Mouse (Mus musculus) T-helper 2 cell (primary cell): ENCODE data around the gene Hacl1.

ENCODE experiments used
- in situ Hi-C: fragments of 300-600 bp; cut with MboI, MseI; formaldehyde crosslinking; loops from one replicate; pipeline ENCODE4 v1.15.1; 2025; ENCODE audit warnings: high pct_unique_total_duplicates

The Hacl1 gene

DNA sequence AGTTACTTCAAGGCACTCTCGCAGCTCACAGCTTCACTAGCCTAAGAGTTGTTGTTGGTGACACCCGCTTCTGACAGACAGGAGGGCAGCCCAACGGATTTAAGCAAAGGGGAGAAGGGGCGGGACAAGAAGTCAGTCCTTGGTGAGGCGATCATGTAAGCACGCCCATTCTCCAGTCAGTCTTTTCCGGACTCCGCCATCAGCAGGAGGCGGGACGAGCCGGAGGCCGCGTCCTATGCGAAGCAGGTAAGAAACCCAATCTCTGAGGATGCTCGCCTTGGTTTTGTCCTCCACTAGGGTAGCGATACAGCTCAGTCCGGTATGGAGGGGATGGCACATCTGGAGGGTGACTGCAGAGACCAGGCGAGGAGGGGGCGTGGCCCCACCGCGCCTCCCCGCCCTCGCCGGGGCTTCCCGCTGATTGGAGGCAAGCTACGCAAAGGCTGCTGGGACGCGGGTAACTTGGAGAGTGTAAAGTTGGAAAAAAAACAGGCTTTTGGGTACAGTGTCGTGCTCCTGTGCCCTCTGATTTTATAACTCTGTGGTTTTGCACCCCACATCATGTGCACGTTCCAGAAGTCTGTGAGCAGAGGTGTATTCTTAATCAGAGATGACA, at the start of gene Hacl1, which contains the start of gene Btd:
Hacl1 (minus strand) TSS at position 397 of the 616 bp plus-strand sequence.
Btd (plus strand) TSS at position 139 of the 616 bp plus-strand sequence.
- in situ Hi-C loops, result no loop called here

DNA sequence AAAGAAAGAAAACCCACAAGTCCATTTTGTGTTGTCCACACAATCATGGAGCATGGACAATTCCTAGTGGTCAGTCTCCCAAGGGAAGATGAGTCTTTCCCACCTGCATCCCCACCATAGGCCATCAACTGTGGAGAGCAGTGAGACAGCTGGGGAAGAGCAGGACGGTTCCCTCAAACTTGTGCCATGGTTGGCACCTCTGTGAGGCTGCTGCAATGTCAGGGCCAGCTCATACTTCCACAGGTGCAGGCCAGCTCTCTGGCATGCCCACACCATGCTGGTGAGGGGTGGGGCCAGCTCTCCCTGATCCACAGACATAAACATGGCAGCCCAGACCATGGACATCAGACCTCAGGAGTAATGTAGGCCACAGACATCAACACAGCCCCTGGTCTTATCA, 45.1 kb upstream of the Hacl1 start:
- in situ Hi-C loops, result no loop called here

DNA sequence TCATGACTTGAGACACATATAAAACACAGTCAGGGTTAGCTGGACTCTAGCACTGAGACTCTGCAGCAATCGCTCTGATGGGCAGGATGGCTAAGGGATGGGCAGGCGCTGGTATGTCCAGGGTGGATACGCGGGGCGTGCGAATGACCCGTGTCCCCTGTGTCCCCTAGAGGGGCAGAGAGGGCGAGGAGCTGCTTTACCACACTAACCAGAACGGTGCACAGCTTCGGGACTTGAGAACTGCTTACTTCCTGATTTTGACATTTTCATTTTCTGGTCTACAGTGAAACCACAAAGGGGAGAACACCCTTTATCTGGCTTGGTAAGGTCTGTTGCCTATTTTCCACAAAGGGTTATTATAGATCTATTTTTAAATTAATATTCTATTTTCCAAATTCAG, 44.6 kb upstream of the Hacl1 start:
- in situ Hi-C loops, result no loop called here

DNA sequence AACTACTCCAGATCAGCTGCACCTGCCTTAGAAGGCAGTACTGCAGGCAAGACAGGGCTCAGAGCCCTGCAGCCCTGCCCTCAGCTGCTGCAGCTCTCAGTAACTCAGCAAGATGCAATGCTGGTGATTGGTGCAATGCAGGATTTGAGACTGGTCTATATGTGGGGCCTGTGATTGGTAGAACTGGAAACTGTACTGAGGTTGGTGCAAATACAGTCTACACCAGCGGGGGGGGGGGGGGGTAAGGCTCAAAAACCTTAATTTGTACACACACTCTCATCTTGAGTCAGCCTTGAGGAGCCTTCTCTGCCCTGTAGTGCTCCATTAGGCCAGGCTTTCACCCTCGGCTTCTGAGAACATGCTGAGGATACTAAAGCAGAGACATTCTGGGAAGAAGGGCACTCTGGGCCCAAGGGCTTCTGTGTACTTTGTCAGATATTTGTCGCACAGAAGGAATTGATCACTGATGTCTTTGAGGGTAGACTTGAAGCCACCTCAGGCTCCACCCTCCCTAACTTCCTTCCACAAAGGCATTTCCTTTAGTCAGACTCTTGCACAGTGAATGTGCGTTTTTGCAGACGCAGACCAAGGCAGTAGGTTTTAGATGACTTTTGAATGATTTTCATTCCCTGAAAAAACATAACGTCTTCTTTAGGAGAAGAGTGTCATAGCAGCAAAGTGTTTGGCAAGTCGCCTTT, 43.4 kb upstream of the Hacl1 start:
- in situ Hi-C loops, result no loop called here

DNA sequence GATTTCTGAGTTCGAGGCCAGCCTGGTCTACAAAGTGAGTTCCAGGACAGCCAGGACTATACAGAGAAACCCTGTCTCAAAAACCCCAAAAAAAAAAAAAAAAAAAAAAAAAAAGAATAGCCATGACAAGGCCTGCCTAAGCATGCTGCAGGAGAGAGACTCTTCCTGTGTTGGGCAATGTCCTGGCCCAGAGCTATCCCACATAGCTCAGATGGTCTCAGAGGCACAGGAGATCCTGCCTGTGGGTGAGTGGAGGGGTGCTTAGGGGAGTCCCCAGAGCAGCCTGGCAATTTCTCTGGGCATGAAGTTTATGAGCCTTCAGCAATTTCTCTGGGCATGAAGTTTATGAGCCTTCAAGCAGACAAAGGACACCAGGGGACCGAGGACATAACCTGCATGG, 42.5 kb upstream of the Hacl1 start:
- in situ Hi-C loops, result no loop called here

DNA sequence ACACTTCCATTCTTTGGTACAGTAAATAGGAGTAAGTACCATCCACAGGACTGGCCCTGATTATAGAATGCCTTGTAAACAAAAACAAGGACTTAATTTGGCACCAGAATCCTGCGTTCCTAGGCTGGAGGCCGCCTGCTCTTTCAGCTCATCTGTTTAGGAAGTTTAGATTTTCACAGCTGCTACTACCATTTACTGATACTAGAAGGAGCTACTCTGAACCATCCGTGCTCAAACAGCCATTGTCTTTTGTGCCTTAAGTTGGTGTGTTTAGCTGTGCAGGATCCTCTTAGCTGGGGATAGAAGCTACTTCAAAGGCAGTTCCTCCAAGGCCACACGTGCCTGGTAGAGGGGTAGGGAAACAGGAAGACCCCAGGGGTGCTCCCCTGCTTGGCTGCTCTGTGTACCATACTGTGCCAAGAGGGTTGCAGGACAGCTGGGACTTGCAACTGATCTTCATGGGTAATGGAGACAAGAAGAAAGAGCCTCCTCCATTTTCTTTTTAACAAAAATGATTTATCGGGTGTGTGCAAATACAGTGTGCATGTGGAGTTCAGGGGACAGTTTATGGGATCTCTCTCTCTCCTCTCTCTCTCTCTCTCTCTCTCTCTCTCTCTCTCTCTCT, 41.0 kb upstream of the Hacl1 start:
- in situ Hi-C loops, result no loop called here

GRCm38 (mm10) chr14:31681291-31681690, 40.2 kb upstream of the Hacl1 start:
- in situ Hi-C loops, result no loop called here

DNA sequence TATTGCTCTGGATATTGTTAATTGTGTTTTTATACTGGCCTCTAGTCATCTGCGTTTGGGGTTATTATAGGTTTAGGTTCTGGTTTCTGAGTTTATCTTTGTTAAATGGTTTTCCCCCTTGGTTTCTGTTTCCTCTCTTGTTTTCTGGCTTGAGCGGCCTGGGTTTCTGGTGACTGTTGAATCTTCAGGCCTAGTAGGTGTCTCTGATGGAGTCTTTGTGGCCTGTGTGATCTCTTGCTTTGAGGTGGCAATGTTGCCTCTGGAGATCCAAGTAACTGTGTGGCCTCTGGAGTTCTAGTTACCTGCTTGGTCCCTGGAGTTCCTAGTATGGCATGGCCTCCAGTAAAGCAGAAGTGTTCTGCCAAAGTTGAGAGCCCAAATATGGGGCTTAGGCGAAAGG, 39.6 kb upstream of the Hacl1 start:
- in situ Hi-C loops, result no loop called here

DNA sequence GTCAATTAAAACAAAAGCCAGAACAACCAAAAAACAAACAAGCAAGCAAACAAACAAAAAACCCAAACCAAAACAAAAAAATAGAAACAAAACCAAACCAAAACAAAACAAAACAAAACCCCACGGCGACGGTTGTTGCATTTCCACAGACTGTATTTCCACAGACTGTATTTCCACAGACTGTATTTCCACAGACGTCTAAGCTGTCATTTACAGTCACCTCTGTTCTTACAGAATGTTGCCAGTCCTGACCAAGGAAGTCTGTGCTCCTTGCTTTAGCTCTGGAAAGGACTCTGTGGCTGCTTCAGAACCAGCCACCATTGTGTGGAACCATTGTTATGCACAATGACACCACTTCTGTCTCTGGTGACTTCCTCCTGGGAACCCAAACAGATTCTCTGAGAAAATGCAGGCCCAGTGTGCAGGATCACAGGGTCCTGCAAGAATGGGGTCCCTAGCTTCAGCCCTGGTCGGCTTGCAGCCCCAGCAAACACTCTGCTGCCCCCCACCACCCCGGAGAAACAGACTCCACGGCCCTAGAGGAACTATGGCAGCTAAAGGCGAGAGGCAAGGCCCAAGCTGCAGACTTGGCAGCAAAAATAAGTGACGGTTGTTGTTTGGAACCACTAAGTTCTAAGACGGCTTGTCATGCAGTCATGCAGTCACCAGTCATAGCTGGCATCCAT, 30.7 kb upstream of the Hacl1 start:
- in situ Hi-C loops, result no loop called here

DNA sequence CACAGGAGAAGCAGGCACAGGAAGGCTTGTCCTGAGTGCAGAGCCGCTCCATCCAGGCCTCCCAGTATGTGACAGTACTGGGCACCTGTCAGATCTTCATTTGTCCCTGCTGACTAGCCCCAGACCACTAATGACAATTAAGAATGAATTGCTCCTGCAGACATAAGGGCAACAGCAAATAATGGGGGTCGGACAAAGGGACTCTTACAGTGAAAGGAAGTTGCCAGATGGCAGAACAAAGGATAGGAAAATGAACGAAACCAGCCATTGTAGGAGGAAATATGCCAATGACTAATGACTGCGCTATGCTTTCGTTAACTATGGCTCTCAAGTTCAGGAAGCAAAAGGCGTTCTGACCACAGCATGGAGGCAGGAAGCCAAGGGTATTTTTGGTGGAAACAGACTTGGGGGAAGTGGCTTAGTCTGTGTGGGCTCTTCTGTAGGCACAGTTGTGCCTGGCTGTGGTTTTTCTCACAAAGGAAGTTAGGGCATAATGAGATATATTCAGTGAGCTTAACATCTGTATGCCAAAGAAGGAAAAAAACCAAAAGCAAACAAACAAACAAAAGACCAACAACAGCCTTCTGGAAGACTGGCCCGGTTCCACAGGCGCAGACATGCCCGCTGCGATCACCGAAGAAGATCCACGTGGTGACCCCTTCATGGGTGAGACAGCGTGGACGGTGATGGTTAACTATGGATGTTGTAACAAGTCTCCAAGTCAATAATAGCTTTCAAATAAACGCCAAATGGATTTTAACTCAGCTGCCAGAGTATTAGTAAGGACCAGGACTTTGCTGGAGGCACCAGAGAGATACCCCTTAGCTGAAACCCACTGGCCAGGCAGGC, 28.8 kb upstream of the Hacl1 start:
- in situ Hi-C loops, result loop anchor here (10.0 kb wide), 1 partner anchor 415 kb away; the partner anchor contains the start of genes Dph3 and Oxnad1

GRCm38 (mm10) chr14:31669161-31669611, 28.1 kb upstream of the Hacl1 start:
- in situ Hi-C loops, result loop anchor here (10.0 kb wide), 1 partner anchor 416 kb away; the partner anchor contains the start of genes Dph3 and Oxnad1

GRCm38 (mm10) chr14:31668326-31668725, 27.2 kb upstream of the Hacl1 start:
- in situ Hi-C loops, result loop anchor here (10.0 kb wide), 1 partner anchor 416 kb away; the partner anchor contains the start of genes Dph3 and Oxnad1

DNA sequence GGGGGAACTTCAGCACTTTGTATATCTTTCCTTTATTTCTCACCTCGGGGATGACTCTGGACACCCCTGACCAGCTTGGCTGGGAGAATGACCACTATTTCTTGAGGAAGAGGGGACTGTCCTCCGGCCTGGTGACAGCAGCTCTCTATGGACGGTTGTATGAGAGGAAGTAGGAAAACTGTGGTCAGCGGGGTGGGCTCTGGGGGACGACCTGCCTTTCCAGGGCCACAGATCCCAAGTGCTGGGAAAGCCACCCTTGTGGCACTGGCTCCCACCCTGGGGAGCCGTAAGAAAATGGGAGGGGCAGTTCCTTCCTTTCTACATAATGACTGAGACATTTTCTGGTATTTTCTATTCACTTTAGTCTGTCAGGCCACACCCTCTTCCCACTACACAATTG, 26.7 kb upstream of the Hacl1 start:
- in situ Hi-C loops, result loop anchor here (10.0 kb wide), 1 partner anchor 417 kb away; the partner anchor contains the start of genes Dph3 and Oxnad1

GRCm38 (mm10) chr14:31666931-31667705, 26.0 kb upstream of the Hacl1 start:
- in situ Hi-C loops, result loop anchor here (10.0 kb wide), 1 partner anchor 418 kb away; the partner anchor contains the start of genes Dph3 and Oxnad1

DNA sequence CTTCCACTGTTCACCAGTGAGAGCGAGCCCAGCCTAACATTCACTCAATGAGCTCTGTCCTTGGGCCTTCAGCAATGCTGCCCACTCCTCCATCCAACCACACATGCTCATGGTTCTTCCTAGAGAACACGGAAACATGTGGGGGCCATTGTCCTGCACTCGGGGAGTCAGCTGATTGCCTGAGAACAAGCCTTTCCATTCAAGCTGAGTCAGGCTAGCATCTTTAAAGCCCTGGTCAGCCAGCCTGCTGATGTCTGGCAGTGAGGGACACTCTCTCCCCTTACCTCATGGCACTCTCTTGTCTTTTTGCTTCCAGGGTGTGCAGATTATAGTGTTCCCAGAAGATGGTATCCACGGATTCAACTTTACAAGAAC, 24.5 kb upstream of the Hacl1 start:
- in situ Hi-C loops, result loop anchor here (10.0 kb wide), 1 partner anchor 419 kb away; the partner anchor contains the start of genes Dph3 and Oxnad1

- in situ Hi-C loops, result loop anchor here (10.0 kb wide), 1 partner anchor 420 kb away; the partner anchor contains the start of genes Dph3 and Oxnad1
Measured at GRCm38 (mm10) chr14:31664903-31665565, 23.9 kb upstream of the Hacl1 start.

- in situ Hi-C loops, result loop anchor here (10.0 kb wide), 1 partner anchor 420 kb away; the partner anchor contains the start of genes Dph3 and Oxnad1
Measured at GRCm38 (mm10) chr14:31664100-31664902, 23.2 kb upstream of the Hacl1 start.

DNA sequence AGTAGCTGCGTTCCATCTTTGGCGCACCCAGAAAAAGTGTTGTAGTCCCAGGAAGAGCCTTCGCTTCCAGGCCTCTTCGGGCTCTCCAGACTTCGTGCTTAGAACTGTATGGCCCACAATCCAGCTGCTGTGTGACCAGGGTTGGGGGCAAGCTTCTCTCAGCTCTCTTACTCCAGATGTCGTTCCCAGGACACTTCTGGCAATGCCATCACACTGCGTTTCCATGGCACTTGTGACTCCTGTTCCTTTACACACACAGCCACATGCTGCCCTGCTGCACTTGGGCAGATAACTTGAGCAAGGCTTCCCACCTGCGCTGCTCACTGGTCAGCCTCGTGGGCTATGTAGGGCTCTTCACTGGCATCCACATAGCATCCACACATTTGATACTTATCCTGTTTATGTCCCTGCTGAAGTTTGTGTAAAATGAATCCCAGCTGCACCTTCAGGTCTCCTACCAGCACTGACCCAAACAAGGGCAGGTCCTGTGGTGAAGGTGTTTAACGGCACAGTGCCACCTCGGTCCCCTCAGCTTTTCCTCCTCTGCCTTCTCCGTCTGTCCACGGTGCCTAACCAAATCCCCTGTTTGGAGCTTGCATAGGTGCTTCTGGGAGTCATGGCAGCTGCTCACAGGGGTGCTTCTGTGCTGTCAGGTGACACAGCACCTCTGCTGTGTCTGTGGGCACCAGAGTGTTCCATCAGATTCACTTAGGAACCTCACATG, 22.5 kb upstream of the Hacl1 start:
- in situ Hi-C loops, result loop anchor here (10.0 kb wide), 1 partner anchor 421 kb away; the partner anchor contains the start of genes Dph3 and Oxnad1
